Mouse (Mus musculus) MEL (cell line): ENCODE measurements around the gene Sipa1l1. TPM values are rescaled to one million over a fixed set of nuclear protein-coding genes. Genes with fewer than 3 reads are reported as not detected.

ENCODE experiments used
- DNase-seq: peaks from one replicate; pipeline ENCODE4 v3.0.0; 2011; ENCODE audit warnings: low read depth, low spot score
- H3K27ac ChIP-seq: 2 replicates; pipeline ENCODE4 v1.5.1; 2012; ENCODE audit warnings: low read depth, mild to moderate bottlenecking, control low read depth, low read length, moderate library complexity; ENCODE audit not compliant: control insufficient read depth
- H3K27me3 ChIP-seq, 2 experiments: fragments of 150-350 bp in 1 of 2; sonication (generic) in 1 of 2; 2 replicates each; pipeline ENCODE4 v1.6.1; 2012; ENCODE audit warnings: low read length in 2 of 2, mild to moderate bottlenecking in 2 of 2, improper control_type of control experiment in 1 of 2, moderate library complexity in 1 of 2; ENCODE audit not compliant: insufficient read depth in 2 of 2, control insufficient read depth in 1 of 2
- H3K36me3 ChIP-seq, 2 experiments: 2 replicates each; pipeline ENCODE4 v1.6.1; 2012 to 2014; ENCODE audit warnings: low read length in 2 of 2, improper control_type of control experiment in 1 of 2, inconsistent platforms in 1 of 2, mild to moderate bottlenecking in 1 of 2; ENCODE audit not compliant: insufficient read depth in 2 of 2, control insufficient read depth in 1 of 2
- H3K4me1 ChIP-seq, 2 experiments: fragments of 150-350 bp in 1 of 2; sonication (generic) in 1 of 2; 2 replicates each; pipeline ENCODE4 v1.6.1; 2012; ENCODE audit warnings: low read length in 2 of 2, improper control_type of control experiment in 1 of 2, mild to moderate bottlenecking in 1 of 2; ENCODE audit not compliant: insufficient read depth in 2 of 2, control insufficient read depth in 1 of 2
- H3K4me3 ChIP-seq, 2 experiments: fragments of 150-350 bp in 1 of 2; sonication (generic) in 1 of 2; 2 replicates each; pipeline ENCODE4 v1.5.1; 2012; ENCODE audit warnings: low read depth in 2 of 2, low read length in 2 of 2, mild to moderate bottlenecking in 2 of 2, moderate library complexity in 2 of 2, control low read depth in 1 of 2, improper control_type of control experiment in 1 of 2; ENCODE audit not compliant: control insufficient read depth in 1 of 2, insufficient read depth in 1 of 2
- H3K79me2 ChIP-seq: 2 replicates; pipeline ENCODE4 v1.6.1; 2012; ENCODE audit warnings: mild to moderate bottlenecking, low read length, moderate library complexity; ENCODE audit not compliant: control insufficient read depth, poor library complexity, insufficient read depth
- H3K9ac ChIP-seq: 2 replicates; pipeline ENCODE4 v1.6.1; 2012; ENCODE audit warnings: low read depth, mild to moderate bottlenecking, control low read depth, low read length, moderate library complexity; ENCODE audit not compliant: control insufficient read depth, poor library complexity, severe bottlenecking
- H3K9me3 ChIP-seq: fragments of 150-350 bp; sonication (generic); replicated peaks from 2 replicates; pipeline ENCODE4 v1.6.1; 2012; ENCODE audit warnings: mild to moderate bottlenecking, low read length, improper control_type of control experiment, moderate library complexity; ENCODE audit not compliant: insufficient read depth
- BHLHE40 ChIP-seq: IDR thresholded peaks from 2 replicates; pipeline ENCODE4 v1.6.1; 2012; ENCODE audit warnings: low read depth, mild to moderate bottlenecking, inconsistent platforms, low read length, improper control_type of control experiment, borderline replicate concordance
- CHD1 ChIP-seq: IDR thresholded peaks from 2 replicates; pipeline ENCODE4 v1.6.1; 2012; ENCODE audit warnings: low read depth, mild to moderate bottlenecking, inconsistent platforms, low read length, improper control_type of control experiment
- CTCF ChIP-seq, 3 experiments: IDR thresholded peaks in 2 of 3; conservative IDR thresholded peaks in 1 of 3; 2 replicates each; pipeline ENCODE4 v1.5.1; 2011 to 2012; ENCODE audit warnings: low read length in 3 of 3, low read depth in 2 of 3, mild to moderate bottlenecking in 2 of 3, improper control_type of control experiment in 1 of 3, inconsistent platforms in 1 of 3, mixed read lengths in 1 of 3, moderate library complexity in 1 of 3; ENCODE audit not compliant: control insufficient read depth in 1 of 3, insufficient read depth in 1 of 3, poor library complexity in 1 of 3, severe bottlenecking in 1 of 3
- E2F4 ChIP-seq: IDR thresholded peaks from 2 replicates; pipeline ENCODE4 v1.6.1; 2011; ENCODE audit warnings: low read depth, low read length, improper control_type of control experiment, borderline replicate concordance
- ELF1 ChIP-seq: IDR thresholded peaks from 2 replicates; pipeline ENCODE4 v1.6.1; 2014; ENCODE audit warnings: low read depth, mild to moderate bottlenecking, inconsistent platforms, low read length, improper control_type of control experiment, moderate library complexity
- GABPA ChIP-seq: IDR thresholded peaks from 2 replicates; pipeline ENCODE4 v1.6.1; 2012; ENCODE audit warnings: low read depth, mild to moderate bottlenecking, inconsistent platforms, low read length, improper control_type of control experiment, moderate library complexity
- KAT2A ChIP-seq: conservative IDR thresholded peaks from 2 replicates; pipeline ENCODE4 v1.6.1; 2012; ENCODE audit warnings: low read depth, low read length, improper control_type of control experiment, inconsistent platforms
- MAFK ChIP-seq: IDR thresholded peaks from 2 replicates; pipeline ENCODE4 v1.6.1; 2011; ENCODE audit warnings: low read depth, mild to moderate bottlenecking, low read length, improper control_type of control experiment, borderline replicate concordance
- MAX ChIP-seq: IDR thresholded peaks from 2 replicates; pipeline ENCODE4 v1.6.1; 2011; ENCODE audit warnings: low read length, improper control_type of control experiment
- MAZ ChIP-seq: IDR thresholded peaks from 2 replicates; pipeline ENCODE4 v1.6.1; 2012; ENCODE audit warnings: low read depth, mild to moderate bottlenecking, inconsistent platforms, low read length, improper control_type of control experiment
- MXI1 ChIP-seq: IDR thresholded peaks from 2 replicates; pipeline ENCODE4 v1.6.1; 2011; ENCODE audit warnings: mild to moderate bottlenecking, low read depth, low read length, improper control_type of control experiment
- NELFE ChIP-seq: IDR thresholded peaks from 2 replicates; pipeline ENCODE4 v1.6.1; 2011; ENCODE audit warnings: low read depth, low read length, improper control_type of control experiment
- NRF1 ChIP-seq: IDR thresholded peaks from 2 replicates; pipeline ENCODE4 v1.6.1; 2014; ENCODE audit warnings: low read depth, mild to moderate bottlenecking, inconsistent platforms, low read length, improper control_type of control experiment, moderate library complexity; ENCODE audit not compliant: poor library complexity, insufficient read depth, severe bottlenecking
- POLR2AphosphoS5 ChIP-seq: IDR thresholded peaks from 2 replicates; pipeline ENCODE4 v1.6.1; 2012; ENCODE audit warnings: low read depth, borderline replicate concordance, mild to moderate bottlenecking, inconsistent platforms, low read length, moderate library complexity, mixed read lengths
- RAD21 ChIP-seq: IDR thresholded peaks from 2 replicates; pipeline ENCODE4 v1.6.1; 2011; ENCODE audit warnings: mild to moderate bottlenecking, low read depth, low read length, improper control_type of control experiment
- RCOR1 ChIP-seq: IDR thresholded peaks from 2 replicates; pipeline ENCODE4 v1.6.1; 2012; ENCODE audit warnings: low read depth, mild to moderate bottlenecking, inconsistent platforms, low read length, improper control_type of control experiment
- SIN3A ChIP-seq: IDR thresholded peaks from 2 replicates; pipeline ENCODE4 v1.6.1; 2012; ENCODE audit warnings: low read length, improper control_type of control experiment, inconsistent platforms
- TAL1 ChIP-seq: IDR thresholded peaks from 2 replicates; pipeline ENCODE4 v1.6.1; 2012; ENCODE audit warnings: mild to moderate bottlenecking, inconsistent platforms, low read length, moderate library complexity, mixed read lengths
- TBP ChIP-seq: IDR thresholded peaks from 2 replicates; pipeline ENCODE4 v1.8.0; 2011; ENCODE audit warnings: low read depth, low read length, improper control_type of control experiment
- USF1 ChIP-seq: IDR thresholded peaks from 2 replicates; pipeline ENCODE4 v1.6.1; 2014; ENCODE audit warnings: low read depth, mild to moderate bottlenecking, inconsistent platforms, low read length, improper control_type of control experiment, moderate library complexity
- USF2 ChIP-seq, 2 experiments: IDR thresholded peaks; 2 replicates each; pipeline ENCODE4 v1.6.1; 2011 to 2012; ENCODE audit warnings: improper control_type of control experiment in 2 of 2, low read length in 2 of 2, borderline replicate concordance in 1 of 2, inconsistent platforms in 1 of 2, low read depth in 1 of 2, mild to moderate bottlenecking in 1 of 2; ENCODE audit not compliant: insufficient read depth in 1 of 2
- ZC3H11A ChIP-seq: IDR thresholded peaks from 2 replicates; pipeline ENCODE4 v1.6.1; 2012; ENCODE audit warnings: low read depth, mild to moderate bottlenecking, inconsistent platforms, low read length, improper control_type of control experiment
- ZKSCAN1 ChIP-seq: IDR thresholded peaks from 2 replicates; pipeline ENCODE4 v1.6.1; 2012; ENCODE audit warnings: low read depth, mild to moderate bottlenecking, inconsistent platforms, low read length, improper control_type of control experiment, moderate library complexity
- ZMIZ1 ChIP-seq: IDR thresholded peaks from 2 replicates; pipeline ENCODE4 v1.6.1; 2012; ENCODE audit warnings: low read depth, mild to moderate bottlenecking, inconsistent platforms, low read length, improper control_type of control experiment, moderate library complexity
- polyA plus RNA-seq, 2 experiments: library from polyadenylated mRNA; stranded (reverse) in 1 of 2; unstranded in 1 of 2; fragments of >175 nt in 1 of 2; fragments of >200 nt in 1 of 2; gene quantifications; 2 replicates each; pipeline versions ENCODE4 v1.2.1 to v1.2.4; 2012; ENCODE audit warnings: low replicate concordance in 2 of 2, low read depth in 1 of 2; ENCODE audit not compliant: insufficient read length in 2 of 2, insufficient read depth in 1 of 2, missing spikeins in 1 of 2
- total RNA-seq: library from RNA; depleted of rRNA; stranded (reverse); fragments of 300-350 nt; gene quantifications from 2 replicates; pipeline ENCODE4 v1.2.3, GENCODE M21; 2012

Gene Sipa1l1
- total and polyA plus RNA-seq, 3 experiments, result 18.1 to 42.7 (median 19.3) TPM

DNA sequence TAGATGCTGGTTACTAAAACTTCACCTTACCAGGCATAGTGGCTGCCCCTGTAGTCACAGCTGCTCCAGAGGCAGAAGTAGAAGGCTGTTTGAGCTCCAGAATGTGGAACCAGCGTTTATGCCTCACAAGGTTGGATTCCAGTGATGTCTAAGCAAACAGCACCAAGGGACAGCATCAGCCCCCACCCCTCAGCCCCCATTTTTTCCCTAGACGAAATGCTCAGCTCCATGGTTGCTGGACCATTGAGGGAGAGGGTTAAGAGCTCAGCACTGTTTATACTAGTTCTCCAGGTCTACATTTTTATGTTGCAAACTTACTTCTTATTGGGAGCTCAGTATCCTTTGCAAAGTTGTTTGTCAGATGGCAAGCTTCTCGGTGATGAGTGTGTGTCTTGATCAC, 202.1 kb downstream of the Sipa1l1 start:
- DNase-seq, result no peak
- H3K27me3 ChIP-seq, result no peaks in the 10 kb centered on the region
- H3K9me3 ChIP-seq, result no peaks in the 10 kb centered on the region
- peaks cover 7 to 10% of the 10 kb centered on the region in 2 experiments for H3K36me3 ChIP-seq
- no peak overlapping the region for H3K27ac ChIP-seq
- no peak overlapping the region for H3K4me3 ChIP-seq
- no peak overlapping the region for H3K9ac ChIP-seq
- TF ChIP-seq E2F4, result no peak
- TF ChIP-seq ZC3H11A, result no peak
- TF ChIP-seq USF1, result no peak
- no peak for TF ChIP-seq ELF1
- no peak for TF ChIP-seq RAD21
- no peak for TF ChIP-seq RCOR1
- TF ChIP-seq CTCF (IDR thresholded peaks at IDR 0.05 in 2 of 3, conservative IDR thresholded peaks at IDR 0.05 in 1 of 3; ENCODE audit: control insufficient read depth in 1 of 3, insufficient read depth in 1 of 3, low read depth in 2 of 3, low read length in 3 of 3, poor library complexity in 1 of 3, severe bottlenecking in 1 of 3), result no peak
- no peak for TF ChIP-seq NELFE
- H3K79me2 ChIP-seq, result no peaks in the 10 kb centered on the region
- H3K4me1 ChIP-seq, result peaks cover 2 to 4% of the 10 kb centered on the region in 2 experiments; a peak in 2 of 4 replicates

DNA sequence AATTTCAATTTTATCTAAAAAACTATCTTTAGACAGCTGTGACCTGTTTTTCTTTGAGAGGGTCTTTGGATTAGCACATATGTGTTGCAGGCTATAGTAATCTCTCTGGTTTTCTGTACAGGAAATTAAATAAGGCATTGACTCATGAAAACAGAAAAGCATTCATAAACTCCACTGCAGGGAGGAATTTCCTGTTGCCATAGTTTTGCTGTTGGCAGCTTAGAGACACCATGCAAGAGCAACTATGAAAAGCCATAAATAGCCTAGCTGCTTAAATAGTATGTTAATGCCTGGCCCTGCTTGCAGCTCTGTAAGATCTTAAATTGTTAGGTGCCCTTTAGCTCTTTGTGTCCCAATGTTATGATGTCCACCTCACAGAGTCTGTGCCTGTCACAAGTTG, 204.9 kb downstream of the Sipa1l1 start:
- Histone ChIP-seq H3K27me3 (no peaks in the 10 kb centered on the region), H3K36me3 (peaks cover 7 to 9% of the 10 kb centered on the region in 2 experiments)

DNA sequence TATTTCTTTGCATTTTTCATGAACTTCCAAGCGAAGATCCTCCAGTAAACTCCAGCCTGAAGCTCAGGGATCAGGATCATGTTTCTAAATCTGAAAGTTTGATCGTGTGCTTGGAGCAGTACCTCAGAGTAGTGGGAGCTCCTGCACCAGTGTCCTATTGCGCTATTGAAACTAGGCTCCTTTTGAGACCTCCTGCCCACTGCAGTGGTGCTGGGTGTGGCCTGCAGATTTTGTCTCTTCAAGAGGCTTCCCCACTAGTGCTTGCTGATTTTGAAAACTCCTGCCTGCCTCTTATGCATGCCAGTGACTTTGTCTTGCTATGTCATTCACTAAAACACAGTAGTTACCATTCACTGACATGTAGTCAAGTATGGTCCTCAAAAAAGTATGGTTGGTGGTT, 213.8 kb downstream of the Sipa1l1 start:
- Histone ChIP-seq H3K9me3 (no peaks in the 10 kb centered on the region), H3K4me3 (no peak overlapping the region), H3K36me3 (no peaks in the 10 kb centered on the region; a peak in 1 of 4 replicates), H3K27ac (no peak overlapping the region), H3K79me2 (no peaks in the 10 kb centered on the region), H3K9ac (no peak overlapping the region), H3K4me1 (no peaks in the 10 kb centered on the region), H3K27me3 (no peaks in the 10 kb centered on the region)
- TF ChIP-seq USF1 (no peak), TAL1 (no peak), MAX (no peak)
- no peak for DNase-seq

More for the DNA sequence above, 204.9 kb downstream of the Sipa1l1 start:
- no peak overlapping the region for H3K4me3 ChIP-seq
- no peaks in the 10 kb centered on the region for H3K9me3 ChIP-seq
- H3K4me1 ChIP-seq, result peaks cover 0 to 4% of the 10 kb centered on the region in 2 experiments; a peak in 1 of 4 replicates
- H3K9ac ChIP-seq, result no peak overlapping the region
- TF ChIP-seq SIN3A, result no peak
- no peak for TF ChIP-seq KAT2A
- TF ChIP-seq MAZ, result no peak
- TF ChIP-seq BHLHE40, result no peak
- no peak for TF ChIP-seq MXI1
- TF ChIP-seq CTCF (IDR thresholded peaks at IDR 0.05 in 2 of 3, conservative IDR thresholded peaks at IDR 0.05 in 1 of 3; ENCODE audit: control insufficient read depth in 1 of 3, insufficient read depth in 1 of 3, low read depth in 2 of 3, low read length in 3 of 3, poor library complexity in 1 of 3, severe bottlenecking in 1 of 3), result no peak
- no peak for TF ChIP-seq POLR2AphosphoS5
- no peak for TF ChIP-seq ZMIZ1
- TF ChIP-seq GABPA, result no peak
- TF ChIP-seq RCOR1, result no peak
- no peak for TF ChIP-seq ZKSCAN1
- no peak for TF ChIP-seq USF2 (IDR thresholded peaks at IDR 0.05; ENCODE audit: borderline replicate concordance in 1 of 2, insufficient read depth in 1 of 2, low read depth in 1 of 2, low read length in 2 of 2)
- TF ChIP-seq TAL1, result no peak
- no peak for TF ChIP-seq ZC3H11A
- TF ChIP-seq TBP, result no peak
- no peak for TF ChIP-seq MAFK
- no peak for TF ChIP-seq NRF1
- TF ChIP-seq CHD1, result no peak
- TF ChIP-seq, all 39 proteins: peak for 0
- H3K79me2 ChIP-seq, result no peaks in the 10 kb centered on the region
- DNase-seq, result no peak
- H3K27ac ChIP-seq, result no peak overlapping the region
